Mouse (Mus musculus): ENCODE measurements around the gene Dcxr.

Gene Dcxr

DNA sequence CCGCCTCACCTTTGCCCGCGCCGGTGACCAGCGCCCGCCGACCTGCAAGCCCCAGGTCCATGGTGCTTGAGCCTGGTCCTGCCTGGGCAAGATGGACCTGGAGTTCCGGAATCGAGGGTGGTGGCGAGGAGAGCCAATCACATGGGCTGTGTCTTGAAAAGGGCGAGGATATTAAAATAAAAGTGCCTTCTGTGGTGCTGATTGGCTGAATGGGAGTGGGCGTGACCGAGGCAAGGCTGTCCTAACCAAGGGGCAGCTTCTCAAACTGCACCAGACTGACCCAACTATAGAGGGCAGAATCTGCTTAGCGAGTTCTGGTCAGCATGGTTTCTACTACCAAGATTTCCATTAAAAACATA is at the start of gene Dcxr:
Gene Dcxr (minus strand): TSS at position 113 of the 359 bp plus-strand sequence.
- 7% methylated on average over 14 of the region's 14 CpGs for WGBS

DNA sequence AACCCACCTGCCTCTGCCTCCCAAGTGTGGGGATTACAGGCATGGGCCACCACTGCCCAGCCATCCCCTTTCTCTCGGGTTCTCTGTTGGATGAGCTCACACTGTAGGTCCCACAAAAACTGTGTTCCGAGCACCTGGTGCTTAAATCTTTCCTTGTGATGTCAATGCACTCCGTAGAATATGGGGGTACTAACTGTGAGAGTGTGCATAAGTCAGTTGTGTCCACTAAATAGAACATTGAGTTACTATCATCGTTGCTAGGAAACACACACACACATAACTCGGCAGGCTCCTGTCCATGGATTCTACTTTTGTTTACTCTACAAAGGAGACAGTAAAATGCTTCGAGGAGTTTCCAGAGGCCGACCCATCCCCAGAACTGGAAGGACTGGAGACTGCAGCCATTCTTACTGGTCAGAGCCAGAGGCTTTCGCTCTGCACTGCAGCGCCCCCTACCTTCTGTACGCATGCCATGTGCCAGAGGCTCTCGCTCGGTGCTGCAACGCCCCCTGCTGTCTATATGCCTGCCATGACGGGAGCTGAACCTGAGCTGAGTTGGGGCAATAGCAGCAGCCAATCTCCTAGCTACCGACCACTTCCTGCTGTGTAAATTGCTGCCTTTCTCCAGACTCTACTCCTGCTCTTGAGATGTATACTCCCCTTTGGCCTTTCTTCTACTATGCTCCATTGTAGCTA is 48.8 kb upstream of the Dcxr start:
- WGBS = 18% methylated on average over 15 of the region's 15 CpGs

DNA sequence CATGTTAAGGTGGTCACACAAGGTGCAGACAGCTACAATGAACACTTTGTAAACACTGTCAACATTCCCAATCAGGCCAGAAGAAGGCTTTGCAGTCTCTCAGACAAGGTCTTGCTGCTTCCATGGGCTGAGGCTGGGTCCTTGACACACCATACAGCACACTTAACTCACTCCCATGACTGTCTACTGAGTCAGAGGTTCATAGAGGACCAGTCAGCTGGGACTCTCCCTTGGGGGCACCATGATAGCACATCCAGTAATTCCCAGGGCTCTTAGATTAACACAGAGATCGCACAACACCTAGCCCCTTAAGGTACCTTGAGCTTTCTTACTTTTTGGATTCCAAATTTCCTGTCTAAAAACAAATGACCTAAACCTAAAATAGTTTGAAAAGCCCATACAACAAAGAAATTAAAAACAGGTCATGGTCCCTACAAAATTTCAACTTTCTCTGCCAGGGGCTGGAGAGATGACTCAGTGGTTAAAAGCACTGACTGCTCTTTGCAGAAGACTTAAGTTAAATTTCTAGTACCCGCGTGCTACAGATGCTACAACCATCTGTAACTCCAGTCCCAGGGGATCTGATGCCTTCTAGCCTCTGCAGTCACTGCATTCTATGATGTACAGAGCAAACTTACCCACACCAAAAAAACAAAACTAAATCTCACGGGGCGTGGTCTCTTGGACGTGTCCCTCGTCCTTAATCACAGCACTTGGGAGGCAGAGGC is 46.5 kb upstream of the Dcxr start:
- WGBS = 93% methylated on average over 7 of the region's 7 CpGs

DNA sequence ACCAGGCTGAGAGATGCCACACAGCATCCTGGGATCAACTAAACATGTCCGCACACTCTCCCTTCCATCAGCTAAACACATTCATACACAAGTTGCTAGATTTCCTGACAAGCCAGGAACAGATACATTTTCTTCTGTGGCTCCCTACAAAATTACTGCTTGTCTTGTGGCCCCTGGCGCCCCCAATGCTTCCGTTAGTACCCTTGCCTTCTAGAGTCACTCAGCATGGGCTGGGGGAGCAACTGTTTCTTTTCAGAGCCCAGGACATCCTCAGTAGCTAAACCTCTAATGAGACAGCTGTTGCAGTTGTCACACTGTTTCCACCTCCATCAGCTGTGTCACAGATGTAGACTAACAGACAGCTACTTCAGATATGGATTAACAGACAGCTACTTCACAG is 45.7 kb upstream of the Dcxr start:
- WGBS = 83% methylated on average over 3 of the region's 3 CpGs

DNA sequence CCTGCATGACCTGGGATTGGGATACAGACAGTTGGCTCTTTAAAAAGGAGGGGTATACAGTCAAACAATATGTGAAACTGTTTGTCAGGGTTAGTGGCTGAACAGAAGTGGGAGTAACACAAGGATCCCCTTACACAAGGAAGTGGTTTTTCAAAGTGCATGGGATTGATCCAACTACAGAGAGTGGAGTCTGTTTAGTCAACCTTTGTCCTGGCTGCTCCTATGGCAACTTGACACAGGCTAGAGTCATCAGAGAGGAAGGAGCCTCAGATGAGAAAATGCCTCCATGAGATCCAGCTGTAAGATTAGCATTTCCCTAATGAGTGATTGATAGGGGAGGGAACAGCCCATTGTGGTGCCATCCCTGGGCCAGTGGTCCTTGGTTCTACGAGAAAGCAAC is 41.1 kb upstream of the Dcxr start:
- WGBS = 74% methylated on average over 1 of the region's 1 CpGs

DNA sequence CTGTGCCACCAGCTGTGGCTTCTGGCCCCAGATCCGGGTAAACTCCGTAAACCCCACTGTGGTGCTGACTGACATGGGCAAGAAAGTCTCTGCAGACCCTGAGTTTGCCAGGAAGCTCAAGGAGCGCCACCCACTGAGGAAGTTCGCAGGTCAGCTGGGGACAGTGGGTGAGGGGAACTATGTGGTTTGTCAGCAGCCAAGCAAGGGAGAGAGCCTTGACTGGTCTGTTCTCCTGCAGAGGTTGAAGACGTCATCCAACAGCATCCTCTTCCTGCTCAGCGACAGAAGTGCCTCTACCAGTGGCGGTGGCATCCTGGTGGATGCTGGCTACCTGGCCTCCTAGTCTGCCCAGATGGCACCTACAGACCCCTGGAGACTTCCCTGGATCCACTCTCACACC is 39.9 kb upstream of the Dcxr start:
- 88% methylated on average over 3 of the region's 7 CpGs for WGBS

DNA sequence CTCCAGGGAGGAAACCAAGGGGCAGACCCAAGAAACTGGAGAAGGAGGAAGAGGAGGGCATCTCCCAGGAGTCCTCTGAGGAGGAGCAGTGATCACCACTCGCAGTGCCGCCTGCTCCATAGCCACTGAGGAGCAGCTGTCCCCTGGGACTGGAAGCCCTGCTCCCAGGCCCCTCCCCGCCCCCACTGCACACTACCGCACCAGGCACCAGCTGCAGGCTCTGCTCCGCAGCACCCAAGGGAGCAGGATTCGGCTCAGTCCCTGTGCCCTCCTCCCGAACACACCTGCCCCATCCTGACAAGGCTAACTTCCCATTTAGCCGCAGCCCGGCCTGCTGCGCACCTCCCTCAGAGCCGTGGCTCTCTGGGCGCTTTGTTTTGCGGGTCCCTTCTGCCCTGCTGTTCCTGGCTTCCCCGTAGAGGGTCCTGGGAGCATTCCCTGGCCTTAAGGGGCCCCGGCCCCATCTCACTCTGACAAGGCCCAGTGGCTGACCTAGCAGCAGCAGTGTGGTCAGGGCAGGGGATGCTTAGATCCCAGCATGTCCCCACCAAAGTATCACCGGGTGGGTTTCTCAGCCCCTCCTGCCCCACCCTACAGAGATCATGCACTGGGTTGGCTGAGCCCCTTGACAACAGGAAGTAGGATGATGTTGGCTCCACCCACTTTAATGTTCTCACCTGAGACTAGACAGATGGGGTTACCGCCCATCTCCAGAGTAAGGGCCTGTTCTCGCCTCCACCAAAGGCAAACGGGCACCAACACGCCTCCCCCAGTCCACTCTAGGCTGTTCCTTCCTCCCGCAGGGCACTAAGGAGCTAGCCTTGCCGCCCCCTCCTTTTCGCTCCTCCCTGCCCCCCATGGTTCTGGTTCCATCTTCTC is 36.3 kb upstream of the Dcxr start:
- WGBS = 35% methylated on average over 8 of the region's 23 CpGs

DNA sequence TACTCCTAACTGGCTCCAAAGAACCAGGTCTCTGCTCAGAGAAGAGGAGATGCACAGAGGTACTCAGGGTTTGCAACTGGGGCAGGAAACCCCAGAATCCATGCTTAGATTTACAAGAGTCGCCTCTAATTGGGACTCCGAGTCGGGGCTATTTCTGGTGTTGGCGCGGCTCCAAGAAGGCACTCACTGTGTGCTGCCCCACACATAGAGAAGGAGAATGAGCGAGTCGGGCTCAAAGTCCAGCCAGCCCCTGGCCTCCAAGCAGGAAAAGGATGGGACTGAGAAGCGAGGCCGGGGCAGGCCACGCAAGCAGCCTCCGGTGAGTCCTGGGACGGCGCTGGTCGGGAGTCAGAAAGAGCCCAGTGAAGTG is 35.6 kb upstream of the Dcxr start, which contains the start of gene Hmga1b:
Gene Hmga1b (plus strand): TSS at position 123 of the 370 bp plus-strand sequence.
- 15% methylated on average over 14 of the region's 14 CpGs for WGBS

DNA sequence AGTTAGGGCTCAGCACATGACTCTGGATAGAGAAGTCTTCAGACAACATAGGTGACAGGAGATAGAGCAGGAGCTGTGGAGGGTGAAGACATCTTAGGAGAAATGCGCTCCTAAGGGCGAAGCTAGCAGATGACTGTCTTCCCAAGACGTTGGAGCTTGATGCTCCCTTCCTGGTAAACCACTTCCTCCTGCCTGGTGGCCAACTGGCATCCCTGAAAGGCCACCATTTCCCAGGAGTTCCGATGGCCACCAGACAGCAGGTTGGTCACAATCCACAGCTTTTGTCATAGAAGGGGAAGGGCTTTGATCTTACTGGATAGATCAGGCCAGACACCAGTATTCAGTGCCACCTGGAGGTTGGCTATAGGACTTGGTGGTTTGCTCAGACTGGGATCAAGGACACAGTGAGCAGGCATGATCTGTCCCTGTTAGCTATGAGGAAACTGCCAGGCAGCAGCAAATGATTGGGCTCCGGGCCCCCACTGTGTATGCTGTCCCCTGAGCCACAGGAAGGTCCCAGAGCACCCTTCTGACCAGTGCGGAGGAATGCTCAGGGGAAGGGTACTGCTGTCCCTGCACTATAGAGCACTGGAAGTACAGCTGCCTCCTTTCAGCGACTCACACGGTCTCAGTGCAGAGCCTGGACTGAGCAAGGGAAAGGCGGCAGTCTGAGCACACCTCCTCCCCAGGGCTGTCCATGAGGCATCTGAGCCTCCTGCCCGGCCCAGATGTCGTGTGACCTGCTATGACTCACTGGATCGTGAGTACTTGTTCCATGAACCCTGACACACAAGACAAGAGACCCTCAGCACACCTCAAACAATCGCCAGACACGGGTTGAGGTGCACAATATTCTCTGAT is 35.0 kb upstream of the Dcxr start:
- 72% methylated on average over 14 of the region's 14 CpGs for WGBS

DNA sequence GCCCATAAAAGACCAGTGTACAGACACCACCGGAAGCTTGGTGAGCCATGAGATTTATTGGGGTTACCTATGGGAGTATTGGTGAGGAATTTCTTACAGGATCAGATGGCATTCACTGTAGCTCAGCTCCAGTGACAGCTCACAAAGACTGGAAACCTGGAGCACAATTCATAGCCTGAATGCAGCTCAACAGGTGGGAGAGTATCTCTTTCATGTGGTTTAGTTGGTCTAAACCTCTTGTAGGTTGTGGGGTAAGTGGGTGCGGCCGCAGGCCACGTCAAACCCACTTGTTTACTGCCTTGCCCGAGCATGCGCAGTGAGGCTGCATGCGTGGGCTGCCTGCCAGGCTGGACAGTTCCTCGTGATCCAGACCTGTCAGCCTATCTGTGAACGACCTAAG is 33.2 kb upstream of the Dcxr start:
- WGBS = 93% methylated on average over 9 of the region's 9 CpGs

DNA sequence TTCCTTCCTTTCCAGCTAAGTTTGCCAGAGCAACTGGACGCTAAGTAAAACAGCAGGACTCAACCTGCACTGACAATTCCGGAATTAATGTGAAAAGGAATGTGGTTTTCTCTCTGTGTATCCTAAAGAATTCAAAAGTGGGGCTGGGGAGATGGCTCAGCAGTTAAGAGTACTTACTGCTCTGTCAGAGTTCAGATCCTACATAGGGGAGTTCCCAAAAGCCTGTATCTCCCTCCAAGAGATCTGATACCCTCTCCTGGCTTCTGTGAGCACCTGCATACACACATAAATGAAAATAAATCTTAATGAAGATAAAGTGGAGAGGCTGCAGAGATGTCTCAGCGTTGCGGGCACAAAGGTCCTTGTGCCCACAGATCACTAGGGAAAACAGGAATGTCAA is 24.5 kb upstream of the Dcxr start:
- 80% methylated on average over 4 of the region's 4 CpGs for WGBS

DNA sequence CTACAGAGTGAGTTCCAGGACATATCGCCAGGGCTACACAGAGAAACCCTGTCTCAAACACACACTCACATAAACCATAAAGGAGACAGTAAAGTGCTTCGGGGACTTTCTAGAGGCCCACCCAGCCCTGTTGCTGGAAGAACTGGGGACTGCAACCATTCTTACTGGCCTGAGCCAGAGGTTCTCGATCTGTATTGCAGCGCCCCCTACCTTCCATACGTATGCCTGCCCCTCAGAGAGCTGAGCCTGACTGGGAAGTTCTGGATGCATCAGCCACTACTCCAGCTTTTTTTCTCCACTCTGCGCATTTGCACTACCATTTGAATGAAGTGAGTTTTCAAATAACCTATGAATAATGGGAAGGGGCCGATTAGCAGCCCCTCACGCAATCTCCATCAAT is 22.3 kb upstream of the Dcxr start:
- 58% methylated on average over 8 of the region's 8 CpGs for WGBS

DNA sequence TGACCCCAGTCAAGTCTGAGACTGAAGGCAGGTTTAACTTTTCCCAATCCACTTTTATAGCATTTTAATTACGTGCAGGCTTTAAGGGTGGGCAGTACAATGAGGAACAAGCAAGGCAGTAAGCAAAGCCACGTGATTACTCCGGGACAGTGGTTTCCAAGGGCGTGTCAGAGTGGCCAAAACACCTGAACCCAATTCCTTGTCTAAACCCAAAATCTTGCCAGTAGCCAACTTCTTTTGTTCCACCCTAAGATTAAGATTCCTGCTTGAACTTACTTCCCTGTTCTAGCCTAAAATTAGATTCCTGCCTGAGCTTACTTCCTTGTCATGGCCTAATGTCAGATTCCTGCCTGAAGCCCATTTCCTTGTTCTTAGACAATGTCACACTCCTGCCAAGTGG is 20.9 kb upstream of the Dcxr start:
- 79% methylated on average over 4 of the region's 4 CpGs for WGBS

DNA sequence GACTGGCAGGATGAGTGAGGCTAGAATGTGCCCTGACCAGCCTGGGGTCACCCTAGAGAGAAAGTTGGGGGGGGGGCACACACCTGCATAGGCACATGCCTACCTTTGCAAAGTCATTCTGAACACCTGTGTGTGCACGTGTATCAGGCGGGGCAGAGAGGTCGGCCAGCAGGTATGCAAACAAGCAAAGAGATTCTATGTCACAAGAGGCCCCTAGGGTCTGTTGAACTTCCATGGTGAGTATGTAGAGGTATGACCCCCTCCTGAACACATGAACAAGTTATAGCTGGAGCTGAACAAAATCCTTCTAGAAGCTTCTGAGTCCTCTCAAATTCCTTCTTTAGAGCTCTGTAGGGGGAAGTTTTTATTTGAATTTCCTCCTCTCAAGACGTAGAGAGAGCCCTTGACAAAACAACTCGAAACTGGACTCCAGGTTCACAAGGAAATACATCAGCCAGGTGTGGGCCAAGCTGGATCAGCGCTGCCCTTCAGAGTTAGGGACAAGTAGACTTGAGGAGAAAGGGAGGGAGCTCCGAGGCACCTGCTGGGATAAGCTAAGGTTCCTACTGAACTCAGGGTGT is 17.1 kb upstream of the Dcxr start:
- WGBS = 76% methylated on average over 7 of the region's 7 CpGs

DNA sequence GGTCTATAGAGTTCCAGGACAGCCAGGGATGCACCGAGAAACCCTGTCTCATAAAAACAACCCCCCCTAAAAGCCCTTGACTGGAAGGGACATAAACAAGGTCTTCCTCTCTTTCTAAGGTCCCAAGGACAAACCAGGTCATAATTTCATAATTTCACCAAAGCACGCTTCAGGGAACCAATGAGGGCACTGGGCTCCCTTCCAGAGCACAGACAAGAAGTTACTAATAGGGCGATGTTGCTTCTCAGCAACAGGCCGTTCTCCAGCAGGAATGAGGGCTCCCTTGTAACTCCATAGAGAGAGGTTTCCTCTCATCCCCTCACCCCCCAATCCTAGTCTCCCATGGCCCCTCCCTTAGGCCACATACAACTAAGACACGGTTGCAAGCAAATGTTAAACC is 13.9 kb upstream of the Dcxr start:
- WGBS = 87% methylated on average over 5 of the region's 5 CpGs

DNA sequence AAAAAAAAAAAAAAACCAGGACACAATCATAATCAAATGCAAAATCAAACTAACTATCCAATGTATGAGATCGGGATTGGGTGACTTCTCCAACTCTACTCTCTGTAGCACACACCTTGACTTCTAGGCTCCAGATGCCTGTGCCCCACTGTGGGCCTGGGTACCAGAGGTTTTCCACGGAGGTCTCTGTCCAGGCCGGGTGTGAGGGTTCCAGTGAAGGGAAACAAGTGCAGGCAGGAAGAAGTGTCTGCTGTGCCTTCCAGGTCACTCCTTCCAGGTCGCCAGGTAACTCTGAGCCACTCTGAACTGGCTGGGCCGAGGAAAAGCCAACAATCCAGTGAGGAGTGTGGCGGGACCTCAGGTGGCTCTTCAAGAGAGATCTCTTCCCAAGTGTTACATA is 9.3 kb upstream of the Dcxr start:
- 81% methylated on average over 6 of the region's 6 CpGs for WGBS

DNA sequence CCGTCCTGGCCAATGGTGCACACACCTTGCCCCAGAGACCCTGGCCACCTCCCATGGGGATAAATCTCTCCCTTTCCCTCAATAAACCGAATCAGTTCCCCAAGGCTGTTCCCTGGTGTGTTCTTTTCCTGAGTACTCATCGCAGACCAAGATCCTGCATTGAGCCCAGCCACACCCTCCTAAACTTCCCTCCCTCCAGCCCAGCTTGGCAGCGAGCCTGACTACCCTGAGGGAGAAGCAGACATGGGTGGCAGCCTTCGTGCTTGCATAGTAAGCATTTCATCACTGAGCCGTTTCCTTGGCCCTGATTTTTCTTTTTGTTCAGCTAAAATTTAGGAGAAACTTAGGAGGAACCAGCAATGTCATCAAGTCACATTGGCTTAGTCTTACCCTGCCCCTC is 6.4 kb upstream of the Dcxr start:
- 43% methylated on average over 6 of the region's 6 CpGs for WGBS

DNA sequence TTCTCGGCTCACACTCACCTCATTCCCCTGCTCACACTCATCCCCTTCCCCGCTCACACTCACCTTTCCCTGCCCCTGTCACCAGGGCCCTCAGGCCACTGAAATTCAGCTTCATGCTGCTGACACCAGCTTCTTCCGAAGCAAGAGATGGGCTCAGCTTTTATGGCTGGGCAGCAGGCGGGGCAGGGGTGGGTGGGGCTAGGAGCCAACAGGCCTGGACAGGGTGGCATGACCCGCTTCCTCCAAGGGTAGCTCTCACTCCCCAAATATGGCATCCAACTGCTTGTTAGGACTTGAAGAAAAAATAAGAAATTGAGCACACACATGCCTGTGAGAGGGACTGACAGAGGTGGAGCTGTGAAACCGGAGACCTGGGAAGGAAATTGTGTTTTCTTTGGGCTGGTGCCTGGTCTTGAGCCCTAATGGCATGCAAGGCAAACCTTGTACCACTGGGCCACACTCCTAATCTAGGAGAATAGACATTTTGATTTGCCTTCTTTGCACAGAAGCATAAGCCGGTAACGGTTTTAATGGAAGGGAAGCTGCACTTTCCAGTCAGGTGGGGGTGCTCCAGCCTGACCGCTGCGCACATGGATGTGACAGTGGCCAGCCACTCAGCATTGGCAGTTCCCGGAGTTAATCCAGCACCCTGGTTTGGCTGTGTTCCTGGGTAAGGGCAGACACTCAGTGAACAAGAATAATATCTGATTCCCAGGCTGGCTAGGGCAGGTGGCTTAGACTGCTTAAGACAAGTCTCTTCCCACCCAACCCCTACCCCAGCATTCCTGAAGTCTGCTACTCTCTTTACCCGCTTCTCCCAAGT is 5.0 kb upstream of the Dcxr start, which contains the start of gene Cbr2:
Gene Cbr2 (minus strand): TSS at position 257 of the 823 bp plus-strand sequence.
- WGBS = 79% methylated on average over 12 of the region's 12 CpGs

DNA sequence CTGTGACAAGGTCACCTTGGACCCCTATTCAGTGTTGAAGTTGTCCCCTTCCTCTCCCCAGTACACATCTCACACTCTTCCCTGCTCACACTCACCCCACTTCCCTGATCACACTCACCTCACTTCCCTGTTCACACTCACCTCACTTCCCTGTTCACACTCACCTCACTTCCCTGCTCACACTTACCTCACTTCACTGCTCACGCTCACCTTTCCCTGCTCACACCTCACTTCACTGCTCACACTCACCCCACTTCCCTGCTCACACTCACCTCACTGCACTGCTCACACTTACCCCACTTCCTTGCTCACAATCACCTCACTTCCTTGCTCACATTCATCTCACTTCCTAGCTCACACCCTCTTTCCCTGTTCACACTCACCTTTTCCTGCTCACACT is 4.3 kb upstream of the Dcxr start:
- 100% methylated on average over 1 of the region's 1 CpGs for WGBS

DNA sequence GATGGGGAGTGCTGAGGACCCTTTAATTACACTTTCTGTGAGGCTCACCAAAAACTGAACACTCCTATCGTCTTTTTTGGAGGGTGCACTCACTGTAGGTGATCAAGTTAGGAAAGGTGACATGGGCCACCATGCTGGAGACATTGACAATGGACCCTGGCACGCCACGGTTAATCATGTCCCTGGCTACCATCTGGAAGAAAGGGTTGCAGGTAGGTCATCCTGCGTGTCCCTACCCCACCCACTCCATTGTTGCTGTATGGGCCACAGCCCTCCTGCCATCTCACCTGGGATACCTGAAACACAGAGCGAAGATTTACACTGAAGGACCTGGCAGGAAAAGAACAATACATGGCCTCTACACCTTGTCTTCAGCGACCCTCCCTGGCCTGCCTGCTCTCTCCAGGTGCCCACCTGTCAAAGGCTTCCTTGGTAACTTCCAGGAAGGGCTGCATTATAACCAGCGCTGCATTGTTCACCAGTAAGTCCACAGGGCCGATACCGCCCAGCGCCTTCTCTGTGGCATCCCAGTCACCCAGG is 3.3 kb upstream of the Dcxr start:
- WGBS = 89% methylated on average over 10 of the region's 10 CpGs

Data from cerebral cortex, adult 2 months (tissue).